Mouse (Mus musculus): ENCODE measurements around the gene Hfe2. TPM values are rescaled to one million over a fixed set of nuclear protein-coding genes. Genes with fewer than 3 reads are reported as not detected.
"Not testable (repeated sequence)": the region's sequence is repeated elsewhere in the genome, so short reads cannot be mapped to it uniquely, and the experiment has no call there.

Hfe2 gene
- polyA plus RNA-seq, 1 experiment = not detected

DNA sequence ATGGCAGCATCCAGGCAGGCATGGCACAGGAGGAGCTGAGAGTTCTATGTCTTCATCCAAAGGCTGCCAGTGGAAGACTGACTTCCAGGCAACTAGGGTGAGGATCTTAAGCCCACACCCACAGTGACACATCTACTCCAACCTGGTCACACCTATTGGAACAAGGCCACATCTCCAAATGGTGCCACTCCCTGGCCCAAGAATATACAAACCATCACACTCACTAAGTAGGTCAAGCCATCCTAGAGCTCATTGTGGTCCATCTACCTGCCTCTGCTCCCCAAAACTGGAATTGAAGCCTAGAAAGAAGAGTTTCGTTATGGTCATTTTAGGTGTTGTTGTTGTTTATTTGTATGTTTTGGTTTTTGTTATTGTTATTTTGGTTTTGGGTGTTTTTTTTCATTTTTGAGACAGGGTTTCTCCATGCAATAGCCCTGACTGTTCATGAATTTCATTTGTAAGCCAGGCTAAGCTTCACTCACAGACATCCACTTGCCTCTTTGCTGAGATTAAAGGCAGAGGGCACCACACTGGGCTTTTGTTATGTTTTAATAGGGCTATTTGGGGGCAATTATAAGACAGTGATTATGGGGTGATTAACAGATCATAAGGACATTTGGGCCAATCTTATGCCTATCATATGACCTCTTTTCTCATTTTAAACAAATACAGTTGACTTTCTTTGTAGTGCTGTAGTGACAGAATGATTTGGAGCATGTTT is 29.3 kb upstream of the Hfe2 start:
- Histone ChIP-seq H3K4me1 (ENCODE audit: control insufficient read depth, insufficient read depth, low read length) (no peaks in the 10 kb centered on the region), H3K4me3 (ENCODE audit: insufficient read depth, low read length) (no peak overlapping the region), H3K27ac (ENCODE audit: insufficient read depth, low read length) (no peak overlapping the region)
- TF ChIP-seq CTCF (IDR thresholded peaks at IDR 0.05; ENCODE audit: borderline replicate concordance, insufficient read depth, low read length) = no peak
- TF ChIP-seq POLR2A (IDR thresholded peaks at IDR 0.05; ENCODE audit: low read depth, low read length) = no peak

DNA sequence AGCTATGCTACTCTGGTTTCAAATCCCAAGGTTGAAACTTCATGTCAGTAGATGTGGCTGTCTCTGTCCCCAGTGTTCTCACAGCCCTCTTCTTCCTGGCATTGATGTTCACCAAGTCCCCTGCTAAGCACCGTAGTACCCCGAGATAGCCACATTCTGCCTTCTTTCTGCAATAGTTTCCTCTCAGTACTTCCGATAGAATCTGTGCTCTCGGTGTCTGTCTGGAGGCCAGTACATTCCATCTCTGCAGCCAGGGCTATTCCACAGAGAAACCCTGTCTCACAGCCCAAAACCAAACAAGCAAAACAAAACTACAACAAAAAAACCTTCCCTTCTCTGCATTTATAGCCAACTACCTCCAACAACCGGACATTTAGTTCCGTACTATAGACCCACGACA is 28.8 kb upstream of the Hfe2 start:
- Histone ChIP-seq H3K27ac (ENCODE audit: insufficient read depth, low read length) (no peak overlapping the region), H3K4me1 (ENCODE audit: control insufficient read depth, insufficient read depth, low read length) (no peaks in the 10 kb centered on the region), H3K4me3 (ENCODE audit: insufficient read depth, low read length) (no peak overlapping the region)
- no peak for TF ChIP-seq CTCF (IDR thresholded peaks at IDR 0.05; ENCODE audit: borderline replicate concordance, insufficient read depth, low read length)
- no peak for TF ChIP-seq POLR2A (IDR thresholded peaks at IDR 0.05; ENCODE audit: low read depth, low read length)

DNA sequence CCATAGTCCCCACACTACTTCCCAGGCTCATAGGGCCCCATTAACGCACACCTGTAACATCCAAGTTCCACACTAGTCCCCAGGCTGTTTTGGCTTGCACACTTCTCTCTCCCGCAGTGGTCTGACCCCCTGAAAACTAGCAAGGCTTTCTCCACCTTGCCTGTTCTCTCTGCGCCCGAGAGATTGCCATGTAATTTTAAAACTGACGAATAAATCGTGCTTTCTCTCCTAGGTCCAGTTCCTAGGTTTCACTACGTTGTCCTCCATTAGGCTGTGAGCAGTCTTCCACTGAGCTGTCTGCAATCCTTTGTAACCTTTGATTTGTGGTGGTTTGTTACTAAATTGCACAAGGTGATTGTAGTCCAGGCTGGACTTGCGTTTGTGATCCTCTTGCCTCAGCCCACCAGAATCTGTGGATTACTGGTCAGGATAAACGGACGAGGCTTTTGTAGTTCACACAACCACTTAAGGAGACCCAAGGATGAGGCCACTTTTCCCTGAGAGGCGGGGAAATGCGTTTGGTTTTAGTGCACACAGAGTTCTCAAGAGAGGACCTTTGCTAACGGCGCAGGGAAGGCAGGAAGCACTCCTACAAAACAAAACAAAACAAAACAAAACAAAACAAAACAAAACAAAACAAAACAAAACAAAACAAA is 28.2 kb upstream of the Hfe2 start:
- peak overlapping the region; percentile 79 for H3K4me3 ChIP-seq (ENCODE audit: insufficient read depth, low read length)
- H3K27ac ChIP-seq (ENCODE audit: insufficient read depth, low read length); H3K4me1 ChIP-seq (ENCODE audit: control insufficient read depth, insufficient read depth, low read length): not testable (repeated sequence)

DNA sequence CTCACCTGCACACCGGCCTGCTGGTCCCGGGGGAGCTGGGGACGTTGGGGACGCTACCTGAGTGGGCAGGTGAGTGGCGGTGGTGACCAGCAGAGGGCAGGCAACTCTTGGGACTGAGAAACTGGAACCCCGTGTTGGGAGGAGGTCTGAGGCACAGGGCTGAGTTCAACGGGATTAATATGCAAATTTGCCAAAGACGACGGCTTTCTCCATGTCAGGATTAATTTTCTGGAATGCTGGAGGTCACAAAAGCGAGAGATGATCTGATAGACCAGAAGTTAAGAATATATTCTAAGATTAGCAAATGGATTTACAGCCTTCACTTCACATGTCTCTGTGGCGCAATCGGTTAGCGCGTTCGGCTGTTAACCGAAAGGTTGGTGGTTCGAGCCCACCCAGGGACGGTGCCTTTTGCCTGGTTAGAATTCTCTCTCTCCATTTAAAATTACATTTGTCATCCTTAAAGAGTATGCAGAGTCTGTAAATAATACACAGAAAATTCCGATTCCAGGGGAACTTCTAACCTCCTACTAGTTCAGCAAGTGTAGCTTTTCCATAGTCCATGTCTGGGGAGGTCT is 27.4 kb upstream of the Hfe2 start:
- Histone ChIP-seq H3K4me1 (ENCODE audit: control insufficient read depth, insufficient read depth, low read length) (no peaks in the 10 kb centered on the region), H3K4me3 (ENCODE audit: insufficient read depth, low read length) (peak overlapping the region; percentile 79), H3K27ac (ENCODE audit: insufficient read depth, low read length) (no peak overlapping the region)
- peak; percentile 39; the same call in 1 of the 2 replicates for TF ChIP-seq CTCF (IDR thresholded peaks at IDR 0.05; ENCODE audit: borderline replicate concordance, insufficient read depth, low read length)
- no peak for TF ChIP-seq POLR2A (IDR thresholded peaks at IDR 0.05; ENCODE audit: low read depth, low read length)

DNA sequence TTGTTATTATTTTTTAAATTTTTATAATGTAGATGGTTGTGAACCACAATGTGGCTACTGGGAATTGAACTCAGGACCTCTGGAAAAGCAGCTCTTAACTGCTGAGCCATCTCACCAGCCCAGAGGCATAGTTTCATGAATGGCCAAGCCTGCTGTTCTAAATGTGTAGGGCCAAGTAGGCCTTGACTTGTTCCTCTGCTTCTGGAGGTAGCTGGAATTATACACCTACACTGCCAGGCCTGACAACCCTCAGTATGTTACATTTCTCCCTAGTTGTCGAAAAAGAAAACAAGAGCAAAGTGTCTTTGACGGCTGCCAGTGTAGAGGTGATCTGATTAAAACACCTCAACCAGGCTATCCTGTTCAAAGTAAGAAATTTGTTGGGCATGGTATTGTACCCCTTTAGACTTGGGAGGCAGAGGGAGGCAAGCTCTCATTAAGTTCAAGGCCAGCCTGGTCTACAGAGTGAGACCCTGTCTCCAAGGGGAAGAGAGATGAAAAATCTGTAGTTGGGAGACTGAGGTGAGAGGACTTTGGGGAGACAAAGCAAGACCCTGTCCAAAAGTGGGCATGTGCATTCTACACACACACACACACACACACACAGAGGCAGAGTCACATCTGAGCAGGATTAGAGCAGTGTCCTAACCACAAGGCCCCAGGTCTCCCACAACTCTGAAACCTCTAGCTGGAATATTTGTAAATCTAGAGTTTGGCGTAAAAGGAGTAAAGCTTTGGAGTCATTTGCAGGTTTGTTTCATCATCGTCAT is 26.3 kb upstream of the Hfe2 start:
- TF ChIP-seq POLR2A (IDR thresholded peaks at IDR 0.05; ENCODE audit: low read depth, low read length) (no peak), CTCF (IDR thresholded peaks at IDR 0.05; ENCODE audit: borderline replicate concordance, insufficient read depth, low read length) (no peak)
- no peaks in the 10 kb centered on the region for H3K4me1 ChIP-seq (ENCODE audit: control insufficient read depth, insufficient read depth, low read length)
- no peak overlapping the region for H3K4me3 ChIP-seq (ENCODE audit: insufficient read depth, low read length)
- H3K27ac ChIP-seq (ENCODE audit: insufficient read depth, low read length) = no peak overlapping the region

DNA sequence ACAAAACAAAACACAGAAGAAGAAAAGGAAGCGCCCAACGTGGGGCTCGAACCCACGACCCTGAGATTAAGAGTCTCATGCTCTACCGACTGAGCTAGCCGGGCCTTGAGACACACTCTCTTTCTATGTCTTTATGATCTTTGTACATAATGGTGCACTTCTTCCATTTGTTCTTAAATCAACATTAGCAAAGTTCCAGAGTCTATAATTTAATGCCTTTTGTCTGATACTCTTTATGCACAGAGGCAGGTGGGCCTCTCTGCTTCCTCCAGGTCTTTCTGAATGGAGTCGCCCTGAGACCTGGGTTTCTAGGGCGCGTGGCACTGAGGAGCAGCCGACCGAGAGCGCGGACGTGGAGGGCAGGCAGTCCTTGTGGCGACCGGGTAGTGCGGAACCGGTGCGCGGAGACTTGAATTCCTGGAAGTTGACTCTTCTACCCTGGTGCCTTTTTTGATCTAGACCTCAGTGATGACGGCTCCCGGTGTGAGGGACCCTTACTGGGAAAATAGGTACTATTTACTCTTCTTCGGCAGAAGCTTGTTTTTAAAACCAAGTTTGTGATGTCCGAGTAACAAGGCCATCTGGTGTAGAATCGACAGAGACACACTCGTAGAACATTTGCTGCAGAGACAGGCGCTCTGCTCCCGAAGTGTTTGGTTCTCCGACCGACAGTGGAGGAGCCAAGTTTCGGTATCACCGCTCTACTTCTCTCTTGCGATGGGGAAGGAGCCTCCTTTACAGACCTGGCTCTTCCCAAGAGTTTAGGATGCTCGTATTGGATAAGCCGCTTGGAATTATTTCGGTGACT is 25.3 kb upstream of the Hfe2 start:
- Histone ChIP-seq H3K4me3 (ENCODE audit: insufficient read depth, low read length) (peak overlapping the region; percentile 86), H3K4me1 (ENCODE audit: control insufficient read depth, insufficient read depth, low read length) (no peaks in the 10 kb centered on the region), H3K27ac (ENCODE audit: insufficient read depth, low read length) (peak overlapping the region; percentile 49)
- TF ChIP-seq POLR2A (IDR thresholded peaks at IDR 0.05; ENCODE audit: low read depth, low read length) (no peak), CTCF (IDR thresholded peaks at IDR 0.05; ENCODE audit: borderline replicate concordance, insufficient read depth, low read length) (no peak)

DNA sequence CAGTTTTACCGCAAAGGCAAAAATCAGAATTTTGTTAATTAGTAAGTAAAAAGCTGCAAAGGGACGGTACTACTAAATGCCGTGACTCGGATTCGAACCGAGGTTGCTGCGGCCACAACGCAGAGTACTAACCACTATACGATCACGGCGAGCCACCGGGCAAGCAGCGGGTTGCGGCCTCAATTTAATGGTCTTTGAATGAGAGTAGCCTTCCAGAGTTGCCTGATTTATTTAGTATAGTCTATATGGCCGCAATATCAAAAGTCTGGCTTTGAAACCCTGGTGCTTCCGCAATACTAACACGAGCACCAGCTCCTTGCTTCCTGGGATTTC is 24.7 kb upstream of the Hfe2 start:
- H3K27ac ChIP-seq (ENCODE audit: insufficient read depth, low read length) = peak overlapping the region; percentile 44
- H3K4me3 ChIP-seq (ENCODE audit: insufficient read depth, low read length) = peak overlapping the region; percentile 86
- TF ChIP-seq CTCF (IDR thresholded peaks at IDR 0.05; ENCODE audit: borderline replicate concordance, insufficient read depth, low read length) = no peak
- TF ChIP-seq POLR2A (IDR thresholded peaks at IDR 0.05; ENCODE audit: low read depth, low read length) = no peak
- H3K4me1 ChIP-seq (ENCODE audit: control insufficient read depth, insufficient read depth, low read length) = no peaks in the 10 kb centered on the region

DNA sequence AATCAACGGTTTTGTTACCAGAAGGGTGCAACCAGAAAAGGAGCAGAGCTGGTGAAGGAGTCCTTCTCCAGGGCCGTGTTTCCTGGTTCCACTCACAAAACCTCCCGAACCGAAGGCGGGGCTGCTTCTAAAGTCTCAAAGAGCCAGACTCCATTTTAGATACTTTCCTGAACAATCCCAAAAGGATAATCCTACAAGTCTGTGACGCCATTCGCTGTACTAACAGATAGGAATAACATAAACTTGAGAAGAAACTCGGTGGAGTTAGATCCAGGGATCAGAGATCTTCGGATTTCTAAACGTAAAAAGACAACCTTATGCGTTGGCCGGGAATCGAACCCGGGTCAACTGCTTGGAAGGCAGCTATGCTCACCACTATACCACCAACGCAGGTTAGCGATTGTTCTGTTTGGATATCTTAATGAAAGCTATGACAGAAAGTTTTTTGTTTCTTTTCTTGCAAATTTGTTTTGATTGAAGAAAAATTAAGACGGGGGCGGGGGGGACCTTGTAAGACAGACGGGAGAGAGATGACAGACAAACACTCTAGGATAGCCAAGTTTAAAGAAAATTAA is 24.2 kb upstream of the Hfe2 start:
- H3K27ac ChIP-seq (ENCODE audit: insufficient read depth, low read length) = peak overlapping the region; percentile 44
- H3K4me3 ChIP-seq (ENCODE audit: insufficient read depth, low read length) = peak overlapping the region; percentile 75
- no peaks in the 10 kb centered on the region for H3K4me1 ChIP-seq (ENCODE audit: control insufficient read depth, insufficient read depth, low read length)
- TF ChIP-seq CTCF (IDR thresholded peaks at IDR 0.05; ENCODE audit: borderline replicate concordance, insufficient read depth, low read length) (no peak), POLR2A (IDR thresholded peaks at IDR 0.05; ENCODE audit: low read depth, low read length) (no peak)

Measured in embryonic fibroblast, embryonic 13.5 days (primary cell).